Mouse (Mus musculus) MEL-GATA-1-ER (cell line): ENCODE data around the gene Gm4788.
"Not testable (repeated sequence)": the region's sequence is repeated elsewhere in the genome, so short reads cannot be mapped to it uniquely, and the experiment has no call there.

Experiments
- DNase-seq: peaks from one replicate; pipeline ENCODE4 v3.0.0-alpha.2; 2012; ENCODE audit warnings: low read depth; ENCODE audit errors: extremely low read depth

Gm4788 gene

GRCm38 (mm10) chr1:139781143-139781542, at the start of gene Gm4788:
Gm4788 (minus strand) TSS chr1:139781243.
- DNase-seq = no peak

- DNase-seq = no peak
Measured at GRCm38 (mm10) chr1:139808594-139808993, 27.6 kb upstream of the Gm4788 start.

- DNase-seq = not testable (repeated sequence)
Measured at GRCm38 (mm10) chr1:139769913-139770312, 11.1 kb downstream of the Gm4788 start.

GRCm38 (mm10) chr1:139716681-139717080, 64.4 kb downstream of the Gm4788 start:
- not testable (repeated sequence) for DNase-seq

- DNase-seq = not testable (repeated sequence)
Measured at GRCm38 (mm10) chr1:139716249-139716648, 64.8 kb downstream of the Gm4788 start.

- DNase-seq = not testable (repeated sequence)
Measured at GRCm38 (mm10) chr1:139649921-139650320, 131.1 kb downstream of the Gm4788 start.
